Mouse (Mus musculus) erythroblast, adult 5-6 weeks (primary cell): ENCODE measurements around the gene Il34. TPM values are rescaled to one million over a fixed set of nuclear protein-coding genes. Genes with fewer than 3 reads are reported as not detected.

ENCODE experiments used
- ATAC-seq: replicated peaks from 2 replicates; pipeline ENCODE4 v1.8.0; 2016; ENCODE audit warnings: moderate number of reproducible peaks, mild to moderate bottlenecking, moderate TSS enrichment, inconsistent platforms; ENCODE audit not compliant: poor library complexity, low FRiP score, severe bottlenecking
- total RNA-seq, 2 experiments: library from RNA; stranded (forward) in 1 of 2; stranded (reverse) in 1 of 2; fragments of 150-400 nt in 1 of 2; fragments of 200-764, 138-1000 nt in 1 of 2; gene quantifications; 2 replicates each; pipeline versions ENCODE4 v1.2.3 to v1.2.4; 2015 to 2017; ENCODE audit warnings: low replicate concordance in 2 of 2

Il34 gene
- total RNA-seq, 2 experiments from 2014 or later, result 0.43 TPM; not detected in 1

- no peak for ATAC-seq
These were observed 89.6 kb downstream of the Il34 start for GRCm38 (mm10) chr8:110716075-110716474.

- ATAC-seq, result no peak
These were observed 90.8 kb downstream of the Il34 start for GRCm38 (mm10) chr8:110714827-110715519.

GRCm38 (mm10) chr8:110713073-110713472, 92.7 kb downstream of the Il34 start:
- no peak for ATAC-seq

GRCm38 (mm10) chr8:110711271-110711934, 94.3 kb downstream of the Il34 start:
- ATAC-seq, result no peak

GRCm38 (mm10) chr8:110710593-110710992, 95.1 kb downstream of the Il34 start:
- ATAC-seq, result no peak

GRCm38 (mm10) chr8:110708429-110708828, 97.3 kb downstream of the Il34 start:
- no peak for ATAC-seq

- no peak for ATAC-seq
These were observed 99.3 kb downstream of the Il34 start for GRCm38 (mm10) chr8:110706288-110706870.

GRCm38 (mm10) chr8:110705391-110706287, 100.1 kb downstream of the Il34 start:
- no peak for ATAC-seq

GRCm38 (mm10) chr8:110704103-110704502, 101.6 kb downstream of the Il34 start:
- no peak for ATAC-seq

GRCm38 (mm10) chr8:110703460-110704061, 102.2 kb downstream of the Il34 start:
- no peak for ATAC-seq

- ATAC-seq, result no peak
These were observed 102.9 kb downstream of the Il34 start for GRCm38 (mm10) chr8:110702636-110703459.

GRCm38 (mm10) chr8:110700561-110700960, 105.2 kb downstream of the Il34 start:
- ATAC-seq, result no peak

- no peak for ATAC-seq
These were observed 106.2 kb downstream of the Il34 start for GRCm38 (mm10) chr8:110699501-110699900.

- ATAC-seq, result no peak
These were observed 107.6 kb downstream of the Il34 start for GRCm38 (mm10) chr8:110698098-110698497.

- no peak for ATAC-seq
These were observed 108.2 kb downstream of the Il34 start for GRCm38 (mm10) chr8:110697571-110697970.

GRCm38 (mm10) chr8:110696051-110696450, 109.7 kb downstream of the Il34 start:
- no peak for ATAC-seq

- no peak for ATAC-seq
These were observed 110.3 kb downstream of the Il34 start for GRCm38 (mm10) chr8:110695431-110695830.

- ATAC-seq, result no peak
These were observed 110.9 kb downstream of the Il34 start for GRCm38 (mm10) chr8:110694826-110695225.

- no peak for ATAC-seq
These were observed 111.5 kb downstream of the Il34 start for GRCm38 (mm10) chr8:110694226-110694625.
